Mouse (Mus musculus) WW6 (cell line): ENCODE results near the gene Tenm3.

Experiments
- DNase-seq: peaks from one replicate; pipeline ENCODE4 v3.0.0-alpha.2; 2013; ENCODE audit warnings: low read depth, low spot score

Tenm3 gene

DNA sequence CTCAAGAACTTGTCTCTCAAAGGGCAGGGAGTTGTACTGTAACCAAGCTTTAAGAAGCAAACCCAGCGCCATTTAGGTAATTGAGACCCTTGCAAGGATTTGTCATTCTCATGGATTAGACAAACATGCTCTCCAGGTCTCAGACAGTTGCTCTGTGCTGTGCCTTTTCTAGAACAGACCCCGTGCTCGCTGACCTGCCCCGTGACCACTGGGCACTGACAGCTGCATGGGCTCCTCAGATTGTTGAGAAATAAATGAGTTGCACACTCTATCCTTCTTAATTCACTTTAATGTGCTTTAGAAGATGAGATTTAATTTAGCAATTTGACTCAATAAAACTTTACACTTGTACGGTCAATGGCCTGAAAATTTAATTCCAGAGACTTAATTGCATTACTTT lies 502.5 kb downstream of the Tenm3 start:
- no peak for DNase-seq

DNA sequence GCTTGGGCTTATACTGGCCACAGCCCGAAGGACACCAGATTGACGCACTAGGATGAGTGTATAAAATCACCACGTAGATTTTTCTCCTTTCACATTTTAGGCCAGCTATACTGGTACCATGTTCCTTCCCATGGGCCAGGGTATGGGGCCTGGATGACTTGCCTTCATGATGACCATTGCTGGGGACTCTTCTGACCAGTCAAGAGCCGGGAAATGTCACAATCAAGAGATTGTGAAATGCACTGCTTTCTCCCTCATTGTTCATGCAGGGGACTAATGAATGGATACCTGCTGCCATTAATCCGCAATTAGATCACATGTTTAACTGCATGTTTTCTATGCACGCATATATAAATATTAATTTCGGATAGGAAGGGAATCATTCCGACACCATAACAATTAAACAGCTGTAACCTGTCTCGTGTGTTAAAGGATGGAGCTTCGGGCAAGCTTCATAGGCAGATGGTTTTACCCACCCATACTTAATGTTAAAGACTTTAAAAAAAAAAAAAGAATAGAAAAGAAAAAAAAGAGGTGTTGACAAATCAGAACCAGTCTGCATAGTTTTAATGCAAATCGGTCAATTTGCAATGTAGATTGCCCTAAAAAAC lies 521.0 kb downstream of the Tenm3 start:
- DNase-seq, result no peak

GRCm38 (mm10) chr8:48322240-48322639 lies 521.5 kb downstream of the Tenm3 start:
- no peak for DNase-seq

- no peak for DNase-seq
Measured at GRCm38 (mm10) chr8:48319674-48320073, 524.1 kb downstream of the Tenm3 start.

GRCm38 (mm10) chr8:48317498-48317897 lies 526.3 kb downstream of the Tenm3 start:
- no peak for DNase-seq

DNA sequence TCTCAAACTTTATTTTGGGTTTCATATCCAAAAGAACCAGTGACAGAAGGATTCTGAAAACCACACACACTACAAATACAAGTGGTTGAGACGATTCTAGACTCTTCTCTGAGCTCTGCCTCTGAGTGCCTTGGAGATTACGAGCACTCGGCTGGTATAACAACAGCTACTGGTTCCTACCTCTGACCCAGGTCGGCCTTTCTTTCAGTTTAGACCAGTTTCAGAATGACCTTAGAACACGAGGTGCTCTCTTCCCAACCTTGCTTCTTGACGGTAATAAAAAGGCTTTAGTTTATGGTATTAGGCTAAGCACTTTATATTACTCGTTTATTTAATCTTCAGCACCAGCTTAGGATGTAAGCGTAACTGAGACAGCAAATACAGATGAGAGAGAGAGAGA lies 528.1 kb downstream of the Tenm3 start:
- DNase-seq, result no peak

DNA sequence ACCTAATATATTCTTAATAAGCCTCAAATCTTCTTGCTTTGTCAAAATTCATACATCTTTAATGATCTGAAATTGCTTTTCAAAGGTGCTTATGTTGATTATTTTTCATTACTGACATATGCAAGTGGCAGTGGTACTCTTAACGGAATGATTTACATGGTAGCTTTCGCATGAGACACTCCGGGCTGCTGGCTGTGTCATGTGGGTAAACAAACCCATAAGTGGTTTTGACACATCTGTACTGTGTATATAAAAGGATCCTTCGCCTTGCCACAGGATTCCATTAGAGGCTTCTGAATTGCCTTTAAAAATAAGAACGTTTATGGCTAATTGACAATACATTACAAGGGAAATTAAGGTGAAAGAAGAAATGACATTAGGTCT lies 529.8 kb downstream of the Tenm3 start:
- no peak for DNase-seq

DNA sequence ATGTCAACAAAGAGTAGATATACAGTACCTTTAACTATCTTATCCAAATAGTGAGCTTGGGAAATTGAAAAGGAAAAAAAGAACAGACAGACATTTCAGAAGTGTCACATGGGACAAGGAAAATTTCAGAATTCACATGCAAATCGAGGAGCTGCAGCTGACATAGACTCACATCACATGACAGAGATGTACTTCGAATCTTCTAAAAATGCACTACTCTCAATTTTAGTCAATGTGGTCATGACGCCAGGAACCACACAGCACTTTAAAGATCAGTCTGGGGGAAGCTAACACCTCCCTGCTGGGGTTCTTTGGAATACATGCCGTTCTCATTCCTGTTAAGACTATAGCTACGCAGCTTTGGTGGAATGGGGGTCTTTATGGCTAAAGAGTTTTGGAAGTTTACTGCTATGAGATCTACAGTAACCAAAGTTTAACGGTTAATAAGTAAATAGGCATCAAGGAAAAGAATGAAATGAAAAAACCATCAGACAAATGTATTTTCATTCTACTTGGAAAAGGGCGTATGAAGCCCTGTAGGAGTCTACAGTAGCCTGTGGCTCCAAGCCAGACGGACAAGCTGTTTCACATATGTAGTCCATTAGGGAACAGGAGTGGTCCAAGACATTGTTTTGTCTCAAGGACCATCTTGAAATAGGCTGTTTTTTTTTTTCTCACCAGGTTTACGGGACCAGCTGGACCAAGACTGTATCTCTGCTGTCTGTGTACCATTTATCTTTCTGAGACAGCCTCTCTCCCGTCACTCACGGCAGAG lies 530.4 kb downstream of the Tenm3 start:
- DNase-seq, result no peak

GRCm38 (mm10) chr8:48311706-48312105 lies 532.0 kb downstream of the Tenm3 start:
- DNase-seq, result no peak

- no peak for DNase-seq
Measured at GRCm38 (mm10) chr8:48310240-48310849, 533.4 kb downstream of the Tenm3 start.

DNA sequence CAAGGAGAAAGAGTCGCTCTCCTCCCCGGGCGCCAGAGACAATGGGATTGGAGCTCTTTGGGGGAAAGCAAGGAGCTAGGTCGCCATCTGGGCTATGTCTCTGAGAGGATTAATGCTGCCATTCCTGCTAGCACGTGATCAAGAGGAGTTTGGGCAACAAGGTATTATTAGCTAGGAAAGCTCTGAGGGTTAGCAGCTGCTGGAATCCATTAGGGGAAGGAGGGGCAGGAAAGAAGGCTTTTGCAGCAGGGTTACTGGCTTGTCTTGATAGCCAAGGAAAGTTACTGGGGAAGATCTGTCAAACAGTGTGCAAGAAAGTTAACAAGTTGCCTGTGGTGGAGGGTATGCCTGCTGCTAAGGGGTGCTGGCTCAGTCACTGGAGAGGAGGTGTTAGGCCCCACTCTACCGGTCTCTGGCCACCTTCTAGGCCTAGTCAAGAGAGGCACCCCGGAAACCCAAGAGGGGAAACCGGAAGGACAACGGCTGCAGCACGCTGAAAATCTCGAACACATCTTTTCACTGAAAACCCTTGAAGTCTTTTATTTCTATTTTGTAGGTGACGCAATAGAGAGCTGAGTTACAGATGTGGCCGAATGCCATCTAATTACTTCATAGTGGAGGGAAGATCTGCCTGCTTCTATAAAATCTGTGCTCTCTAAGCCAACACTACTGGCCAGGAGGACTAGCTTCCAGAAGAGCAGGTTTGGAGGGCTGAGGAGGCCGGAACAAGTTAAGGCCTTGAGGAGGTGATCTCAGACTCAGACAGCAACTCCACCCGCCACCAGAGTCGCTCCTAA lies 534.4 kb downstream of the Tenm3 start:
- no peak for DNase-seq

- DNase-seq, result no peak
Measured at GRCm38 (mm10) chr8:48304224-48304623, 539.5 kb downstream of the Tenm3 start.

DNA sequence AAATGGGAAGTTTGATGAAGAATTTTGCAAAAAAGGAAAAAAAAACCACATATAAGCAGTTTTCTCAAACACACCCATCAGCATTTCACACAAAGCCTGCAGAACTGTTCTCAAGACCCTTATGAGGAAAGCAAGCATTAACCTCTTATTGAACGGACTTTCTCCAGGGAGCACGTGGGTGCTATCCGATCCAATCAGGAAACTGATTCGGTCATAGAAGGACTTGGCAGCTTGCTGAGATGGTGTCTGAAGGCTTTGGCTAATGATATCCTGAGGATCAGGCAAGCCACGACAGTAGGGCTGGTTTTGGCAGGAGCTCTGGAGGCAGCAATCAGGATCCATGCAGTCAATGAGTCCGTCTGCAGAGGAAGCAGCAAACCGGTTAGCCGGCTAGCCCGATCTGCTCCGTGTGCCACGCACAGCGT lies 543.1 kb downstream of the Tenm3 start:
- DNase-seq, result no peak

DNA sequence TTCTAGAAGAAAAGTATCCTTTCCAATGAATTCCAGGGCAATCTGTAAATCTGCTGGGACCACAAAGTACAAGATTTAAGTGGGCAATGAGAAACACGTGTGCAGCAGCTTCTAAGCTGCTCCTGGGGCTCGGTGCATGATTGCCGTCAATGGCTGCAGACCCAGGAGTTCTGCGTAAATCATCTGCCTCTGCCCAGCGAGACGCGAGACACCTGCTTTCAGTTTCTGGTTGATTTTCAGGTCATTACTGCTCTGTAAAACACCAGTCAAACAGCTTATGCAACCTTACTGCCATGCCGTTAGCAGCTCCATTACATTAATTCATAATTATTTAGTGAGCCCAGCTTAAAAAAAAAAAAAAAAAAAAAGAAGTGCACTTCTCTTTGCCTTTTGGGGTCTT lies 543.7 kb downstream of the Tenm3 start:
- no peak for DNase-seq

DNA sequence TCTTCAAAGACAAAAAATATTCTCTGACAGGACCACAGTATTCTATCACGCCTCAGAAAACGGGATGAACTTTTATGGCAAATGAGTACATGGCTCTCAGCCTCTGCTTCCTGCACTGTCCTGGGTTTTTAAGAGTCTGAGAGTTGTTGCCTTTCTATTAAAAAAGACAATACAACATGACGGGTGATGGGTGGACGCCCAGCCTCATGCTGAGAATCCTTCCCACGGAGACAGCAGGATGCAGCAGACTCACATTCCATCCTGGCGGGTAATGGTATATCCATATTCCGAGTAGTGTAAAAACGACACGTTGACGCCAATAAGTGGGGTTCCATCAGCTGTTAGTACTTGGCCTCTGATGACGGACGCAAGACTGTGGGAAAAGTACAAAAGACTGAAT lies 544.4 kb downstream of the Tenm3 start:
- peak; percentile 33 for DNase-seq

DNA sequence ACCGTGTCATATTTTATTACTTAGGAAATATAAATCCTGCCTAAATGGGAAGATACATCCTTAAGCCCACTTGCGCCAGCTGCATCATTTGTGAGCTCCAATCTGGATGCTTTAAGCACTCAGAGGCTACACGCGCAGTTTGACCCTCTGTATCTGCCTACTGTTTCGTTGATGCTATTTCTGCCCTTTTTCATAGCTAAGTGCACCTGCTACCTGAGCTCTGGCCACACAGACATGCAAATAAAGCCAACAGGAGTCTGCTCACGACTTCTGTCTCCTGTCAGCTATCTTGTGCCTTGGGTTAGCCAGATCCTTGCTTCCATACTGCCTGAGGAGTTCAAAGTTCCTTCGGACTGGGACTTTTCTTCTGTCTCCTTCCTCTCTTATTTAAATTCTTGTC lies 547.4 kb downstream of the Tenm3 start:
- DNase-seq, result no peak

DNA sequence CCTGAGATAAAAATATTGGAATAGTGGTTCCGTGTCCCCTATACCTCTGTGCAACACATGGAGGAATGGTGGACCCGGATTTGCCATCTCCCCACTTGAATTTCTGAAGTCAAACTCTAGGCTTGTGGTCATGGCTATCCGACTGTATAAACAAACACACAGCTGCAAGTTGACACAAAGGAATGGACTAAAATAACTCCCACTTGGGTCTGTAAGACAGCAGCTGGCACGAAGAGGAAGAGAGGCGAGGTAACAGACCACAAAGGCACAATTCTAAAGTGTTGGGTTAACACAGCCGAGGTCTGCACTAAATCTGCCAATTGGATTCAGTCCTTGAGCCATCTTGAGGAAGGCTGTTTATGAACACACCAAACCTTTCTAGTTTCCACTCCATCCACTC lies 548.2 kb downstream of the Tenm3 start:
- no peak for DNase-seq

DNA sequence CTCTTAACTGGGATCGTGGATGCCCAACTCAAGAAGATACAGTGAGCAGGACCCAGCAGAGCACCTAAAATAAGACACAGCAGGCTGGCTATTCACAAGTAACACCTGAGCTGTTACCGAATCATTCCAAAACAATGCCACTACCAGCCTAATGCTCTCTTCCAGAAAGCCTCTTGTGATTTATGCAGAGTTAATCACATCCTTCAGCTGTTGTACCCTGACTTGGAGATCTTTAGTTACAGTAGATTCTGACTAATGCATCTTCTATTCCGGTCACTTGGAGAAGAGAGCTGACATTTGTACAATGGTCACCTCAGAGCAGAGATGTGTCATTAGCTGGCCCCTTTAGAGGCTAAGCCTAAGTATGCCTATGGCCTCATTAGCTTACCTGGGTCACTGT lies 550.0 kb downstream of the Tenm3 start:
- no peak for DNase-seq

GRCm38 (mm10) chr8:48285432-48285831 lies 558.3 kb downstream of the Tenm3 start:
- no peak for DNase-seq

- no peak for DNase-seq
Measured at GRCm38 (mm10) chr8:48281855-48282254, 561.9 kb downstream of the Tenm3 start.

- no peak for DNase-seq
Measured at GRCm38 (mm10) chr8:48279360-48279759, 564.4 kb downstream of the Tenm3 start.

DNA sequence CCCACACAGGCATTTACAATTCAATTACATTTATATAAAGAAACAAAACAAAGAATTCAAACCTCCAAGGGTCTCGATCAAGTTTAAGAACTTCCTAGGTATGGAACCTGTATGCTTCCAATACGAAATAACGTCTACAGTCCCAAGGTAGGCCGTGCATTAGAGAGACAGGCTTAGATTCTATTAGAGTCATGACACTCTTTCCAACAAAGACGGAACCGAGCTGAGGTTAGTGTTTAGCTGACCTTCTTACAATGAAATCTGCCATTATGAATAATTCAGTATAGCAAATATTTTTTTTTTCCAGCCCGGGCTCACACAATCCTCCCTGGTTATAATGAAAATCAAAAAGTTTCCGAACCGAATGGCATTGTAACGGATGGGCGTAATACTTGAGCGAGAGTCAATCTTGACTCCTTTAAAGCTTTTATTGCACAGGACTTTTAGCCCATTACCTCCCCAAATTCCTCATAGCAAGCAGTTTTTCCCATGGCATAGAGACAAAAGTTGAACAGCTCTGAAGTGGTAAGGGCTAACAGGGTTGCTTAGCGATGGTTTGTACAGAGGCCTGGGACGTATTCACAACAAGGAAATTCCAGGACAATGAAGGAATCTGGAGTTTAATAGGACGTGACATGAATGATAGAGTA lies 565.6 kb downstream of the Tenm3 start:
- DNase-seq, result no peak
